Mouse (Mus musculus): Measurements from ENCODE around the gene Hist1h1b.

Gene Hist1h1b

DNA sequence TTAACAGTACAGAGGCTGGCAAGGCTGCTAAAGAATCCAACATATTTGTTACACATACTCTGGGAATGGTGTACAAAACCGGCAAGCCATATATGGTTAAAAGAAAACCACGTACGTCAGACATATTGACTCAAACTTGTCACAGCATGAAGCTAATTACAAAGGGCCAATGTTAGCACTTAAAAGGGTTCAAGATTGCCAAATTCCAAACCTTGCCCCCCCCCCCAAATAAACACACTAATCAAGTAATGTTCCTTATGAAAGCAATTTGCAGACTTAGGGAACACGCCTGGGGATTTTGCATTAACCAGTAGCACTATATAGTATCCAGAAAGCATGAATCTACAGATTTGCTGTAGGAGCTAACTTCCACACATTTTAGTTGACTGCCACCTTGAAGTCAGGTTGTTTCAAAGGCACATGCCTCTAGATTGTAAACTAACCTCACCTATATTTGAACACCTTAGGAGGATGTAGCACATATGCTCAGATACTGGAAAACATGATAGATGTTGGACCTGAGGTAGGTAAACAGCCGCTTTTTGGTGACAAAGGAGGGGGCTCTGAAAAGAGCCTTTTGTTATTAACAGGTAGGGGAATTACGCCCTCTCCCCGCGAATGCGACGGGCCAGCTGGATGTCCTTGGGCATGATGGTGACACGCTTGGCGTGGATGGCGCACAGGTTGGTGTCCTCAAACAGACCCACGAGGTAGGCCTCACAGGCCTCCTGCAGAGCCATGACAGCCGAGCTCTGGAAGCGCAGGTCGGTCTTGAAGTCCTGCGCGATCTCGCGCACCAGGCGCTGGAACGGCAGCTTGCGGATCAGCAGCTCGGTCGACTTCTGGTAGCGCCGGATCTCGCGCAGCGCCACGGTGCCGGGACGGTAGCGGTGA lies 2.2 kb upstream of the Hist1h1b start:
- DNase-seq (ENCODE audit: low read depth, low spot score) = peak; percentile 86

DNA sequence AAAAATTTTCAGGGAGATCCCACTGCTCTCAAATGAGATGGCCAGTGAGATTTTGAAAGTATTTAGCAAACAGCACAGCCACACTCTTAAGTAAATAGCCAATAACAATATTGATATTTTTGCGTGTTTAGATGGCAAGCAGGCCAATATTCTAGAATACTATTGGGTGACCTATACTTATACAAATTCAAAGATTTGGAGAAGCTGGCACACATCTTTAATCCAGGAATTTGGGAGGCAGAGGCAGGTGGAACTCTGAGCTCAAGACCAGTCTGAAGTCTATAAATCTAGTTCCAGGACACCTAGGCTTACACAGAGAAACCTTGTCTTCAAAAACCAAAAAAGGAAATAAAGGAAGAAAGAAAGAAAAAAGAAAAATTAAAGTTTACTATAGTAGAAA lies 1.2 kb upstream of the Hist1h1b start:
- DNase-seq (ENCODE audit: low read depth, low spot score) = no peak

DNA sequence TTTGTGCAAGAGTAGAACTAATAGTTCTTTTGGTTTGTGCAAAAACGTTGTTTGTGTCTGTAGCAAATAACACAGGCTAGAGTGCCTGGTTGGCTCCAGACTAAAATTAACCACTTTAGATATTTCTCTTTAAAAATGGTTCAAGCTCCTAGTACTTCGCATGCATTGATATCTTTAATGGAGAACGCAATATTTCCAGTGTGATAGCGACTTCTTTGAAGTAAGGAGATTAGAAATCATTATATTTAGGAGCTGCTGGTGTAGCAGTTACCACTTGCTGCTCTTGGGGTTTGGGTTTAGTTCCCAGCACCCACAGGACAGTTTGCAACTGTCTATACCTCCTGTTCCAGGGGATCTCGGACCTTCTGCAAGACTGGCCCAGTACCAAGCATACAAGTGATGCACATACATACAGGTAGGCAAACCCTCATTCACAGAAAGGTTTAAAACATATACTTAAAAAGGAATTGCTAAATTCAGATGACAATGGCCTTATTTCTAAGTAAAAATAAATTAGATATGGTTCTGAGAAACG lies 663 bp upstream of the Hist1h1b start:
- DNase-seq (ENCODE audit: low read depth, low spot score) = peak; percentile 44

DNA sequence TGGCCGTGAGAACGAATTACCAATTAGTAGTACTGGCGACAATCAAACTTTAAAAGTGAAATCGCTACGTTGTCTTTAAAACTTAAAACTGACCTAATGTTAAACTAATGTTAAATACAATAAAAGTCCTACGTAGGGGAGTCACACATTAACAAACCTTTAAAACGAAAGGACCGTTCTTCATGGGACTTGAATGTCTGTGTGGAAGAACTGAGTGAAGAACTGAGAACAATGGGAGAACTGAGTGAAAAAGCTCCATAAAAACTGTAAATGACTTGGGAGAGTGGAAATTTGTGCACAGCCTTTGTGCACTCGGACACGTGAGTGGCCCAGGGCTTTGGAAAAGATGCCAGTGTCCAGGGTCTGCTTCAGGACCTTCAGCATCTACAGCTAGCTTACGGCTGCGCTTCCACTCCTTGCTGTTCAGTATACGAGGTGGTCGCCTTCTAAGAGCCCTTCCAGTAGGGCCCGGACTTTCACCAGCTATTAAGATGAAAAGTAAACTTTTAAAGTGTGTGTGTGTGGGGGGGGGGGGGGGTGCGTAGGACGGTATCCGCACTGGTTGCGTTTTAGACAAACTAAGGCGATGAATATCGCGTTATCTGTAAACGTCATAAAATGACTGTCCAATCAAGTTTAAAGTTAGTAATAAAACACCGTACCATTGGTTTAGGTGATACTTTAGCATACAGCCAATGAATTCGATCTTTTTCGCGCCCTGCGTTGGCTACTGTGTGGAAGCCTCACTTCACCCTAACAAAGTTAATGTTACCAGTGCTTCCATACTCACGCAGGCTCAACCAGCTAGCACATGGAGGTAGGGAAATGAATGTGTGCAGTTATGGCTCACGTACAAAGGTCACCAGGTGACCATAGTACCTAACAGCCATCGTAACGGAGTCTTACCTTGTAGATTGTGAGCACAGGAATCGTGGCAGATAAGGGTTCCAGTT lies 1.3 kb downstream of the Hist1h1b start:
- peak; percentile 94 for DNase-seq (ENCODE audit: low read depth, low spot score)

GRCm38 (mm10) chr13:21755707-21756106 lies 24.7 kb downstream of the Hist1h1b start:
- no peak for DNase-seq (ENCODE audit: low read depth, low spot score)

- peak; percentile 76 for DNase-seq (ENCODE audit: low read depth, low spot score)
Observed at GRCm38 (mm10) chr13:21754294-21755001, 26.0 kb downstream of the Hist1h1b start.

- peak; percentile 99 for DNase-seq (ENCODE audit: low read depth, low spot score)
Observed at GRCm38 (mm10) chr13:21753524-21754285, 26.7 kb downstream of the Hist1h1b start, which contains the start of the genes Hist1h2ak and Hist1h2bn. Gene Hist1h2ak, minus strand, starts transcription at chr13:21753827. Gene Hist1h2bn, plus strand, starts transcription at chr13:21754123.

DNA sequence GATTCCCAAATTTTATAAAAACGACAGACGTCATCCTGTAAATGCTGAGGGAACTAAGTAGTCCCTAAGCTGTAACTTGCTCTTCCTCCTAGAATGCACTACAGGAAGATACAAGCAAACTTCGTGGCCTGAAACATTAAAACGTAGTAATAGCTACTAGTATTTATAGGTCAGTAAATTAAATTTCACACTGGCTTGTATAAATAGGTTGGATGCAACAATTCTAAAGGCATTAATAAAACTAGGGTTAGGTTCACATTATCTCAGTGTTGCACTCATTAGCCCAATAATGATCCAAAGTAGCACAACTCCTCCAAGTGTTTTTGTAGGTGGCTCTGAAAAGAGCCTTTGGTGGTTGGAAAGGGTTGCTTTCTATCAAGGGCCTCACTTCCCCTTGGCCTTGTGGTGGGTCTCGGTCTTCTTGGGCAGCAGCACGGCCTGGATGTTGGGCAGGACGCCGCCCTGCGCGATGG lies 27.3 kb downstream of the Hist1h1b start:
- peak; percentile 60 for DNase-seq (ENCODE audit: low read depth, low spot score)

GRCm38 (mm10) chr13:21752356-21752755 lies 28.1 kb downstream of the Hist1h1b start:
- peak; percentile 60 for DNase-seq (ENCODE audit: low read depth, low spot score)

DNA sequence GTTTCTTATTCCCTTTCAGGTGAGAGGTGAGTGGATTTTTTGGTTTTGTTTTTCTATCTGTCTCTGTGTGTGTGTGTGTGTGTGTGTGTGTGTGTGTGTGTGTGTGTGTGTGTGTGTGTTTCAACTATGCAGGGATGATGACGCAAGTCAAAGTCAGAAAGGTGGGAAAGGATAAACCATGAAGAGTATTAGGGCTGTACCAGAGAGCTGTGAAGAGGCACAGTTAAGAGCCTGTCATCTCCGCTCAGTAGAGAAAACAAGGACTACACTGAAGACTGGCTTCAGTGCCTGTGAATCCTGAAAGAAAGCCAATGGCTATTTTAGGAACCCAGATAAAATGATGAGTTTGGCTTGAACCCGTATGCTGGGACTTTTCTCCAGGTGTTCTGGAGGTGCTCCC lies 28.6 kb downstream of the Hist1h1b start:
- DNase-seq (ENCODE audit: low read depth, low spot score) = peak; percentile 33

DNA sequence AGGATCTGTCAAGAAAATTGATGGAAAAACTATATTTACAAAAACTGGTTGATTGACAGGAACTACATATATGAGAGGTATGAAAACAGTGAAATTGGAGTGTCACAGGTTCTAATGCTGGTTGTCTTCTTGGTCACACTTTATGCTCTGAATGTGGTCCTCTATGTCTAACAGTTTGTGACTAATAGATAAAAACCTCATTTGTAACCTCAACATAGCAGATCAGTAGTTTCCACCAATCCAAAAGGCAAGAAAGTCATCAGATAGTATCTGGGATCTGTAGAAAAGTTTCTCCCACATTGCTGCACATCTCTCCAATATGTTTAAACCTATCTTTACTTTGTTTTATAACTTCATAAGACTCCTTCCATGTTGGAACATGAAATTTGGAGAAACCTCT lies 29.0 kb downstream of the Hist1h1b start:
- DNase-seq (ENCODE audit: low read depth, low spot score) = no peak

DNA sequence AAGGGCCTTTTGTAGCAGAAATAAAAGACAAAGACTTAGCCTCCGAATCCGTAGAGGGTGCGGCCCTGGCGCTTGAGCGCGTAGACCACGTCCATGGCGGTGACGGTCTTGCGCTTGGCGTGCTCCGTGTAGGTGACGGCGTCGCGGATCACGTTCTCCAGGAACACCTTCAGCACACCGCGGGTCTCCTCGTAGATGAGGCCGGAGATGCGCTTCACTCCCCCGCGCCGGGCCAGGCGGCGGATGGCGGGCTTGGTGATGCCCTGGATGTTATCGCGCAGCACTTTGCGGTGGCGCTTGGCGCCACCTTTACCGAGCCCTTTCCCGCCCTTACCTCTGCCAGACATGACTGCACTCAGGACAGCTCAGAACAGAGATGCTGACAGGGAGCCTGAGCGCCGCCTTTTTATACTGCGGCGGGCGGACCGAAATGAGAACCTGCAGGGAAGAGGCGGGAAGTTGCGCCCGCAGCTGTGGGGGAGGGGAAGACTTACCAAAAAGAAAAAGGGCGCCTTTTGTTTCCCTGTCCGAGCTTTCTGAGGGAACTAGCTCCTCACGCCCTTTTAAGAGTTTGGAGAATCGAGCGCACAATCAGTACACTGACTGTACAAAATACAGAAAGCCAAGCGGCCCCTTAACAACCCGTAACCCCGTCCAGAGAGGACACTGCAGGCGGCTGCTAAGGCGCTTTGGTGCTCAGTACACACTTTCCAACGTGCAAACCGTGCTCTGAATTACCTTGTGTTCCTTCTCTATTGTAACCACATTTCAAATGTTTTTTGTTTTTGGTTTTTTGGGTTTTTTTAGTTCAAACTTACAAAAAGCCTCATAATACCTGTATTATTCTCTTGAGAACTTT lies 30.0 kb downstream of the Hist1h1b start, which contains the start of gene Hist1h4k:
Gene Hist1h4k, minus strand, starts transcription at position 347 of the 859 bp plus-strand sequence.
- DNase-seq (ENCODE audit: low read depth, low spot score) = peak; percentile 96

- DNase-seq (ENCODE audit: low read depth, low spot score) = peak; percentile 71
Observed at GRCm38 (mm10) chr13:21749387-21750158, 30.9 kb downstream of the Hist1h1b start.

- no peak for DNase-seq (ENCODE audit: low read depth, low spot score)
Observed at GRCm38 (mm10) chr13:21745006-21745405, 35.4 kb downstream of the Hist1h1b start.

DNA sequence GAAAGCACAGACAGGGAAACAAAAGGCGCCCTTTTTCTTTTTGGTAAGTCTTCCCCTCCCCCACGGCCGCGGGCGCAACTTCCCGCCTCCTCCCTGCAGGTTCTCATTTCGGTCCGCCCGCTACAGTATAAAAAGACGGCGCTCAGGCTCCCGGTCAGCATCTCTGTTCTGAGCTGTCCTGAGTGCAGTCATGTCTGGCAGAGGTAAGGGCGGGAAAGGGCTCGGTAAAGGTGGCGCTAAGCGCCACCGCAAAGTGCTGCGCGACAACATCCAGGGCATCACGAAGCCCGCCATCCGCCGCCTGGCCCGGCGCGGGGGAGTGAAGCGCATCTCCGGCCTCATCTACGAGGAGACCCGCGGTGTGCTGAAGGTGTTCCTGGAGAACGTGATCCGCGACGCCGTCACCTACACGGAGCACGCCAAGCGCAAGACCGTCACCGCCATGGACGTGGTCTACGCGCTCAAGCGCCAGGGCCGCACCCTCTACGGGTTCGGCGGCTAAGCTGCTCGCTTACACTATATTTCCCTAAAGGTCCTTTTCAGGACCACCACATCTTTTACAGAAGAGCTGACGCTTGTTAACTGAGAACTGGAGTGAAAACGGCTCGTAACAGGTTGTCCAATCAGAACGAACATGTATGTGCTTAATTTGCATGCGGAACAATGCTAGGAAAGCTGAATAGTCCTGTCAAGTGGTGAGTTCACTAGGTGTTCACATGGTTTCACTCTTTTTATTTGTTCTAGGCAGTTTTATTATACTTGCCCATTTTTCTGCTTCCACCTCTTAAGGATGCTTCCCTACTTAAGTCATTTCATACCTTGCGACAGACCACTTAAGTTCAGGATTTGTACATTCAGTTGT lies 45.3 kb downstream of the Hist1h1b start, which contains the start of gene Hist1h4j:
Gene Hist1h4j, plus strand, starts transcription at position 159 of the 862 bp plus-strand sequence.
- DNase-seq (ENCODE audit: low read depth, low spot score) = peak; percentile 92

DNA sequence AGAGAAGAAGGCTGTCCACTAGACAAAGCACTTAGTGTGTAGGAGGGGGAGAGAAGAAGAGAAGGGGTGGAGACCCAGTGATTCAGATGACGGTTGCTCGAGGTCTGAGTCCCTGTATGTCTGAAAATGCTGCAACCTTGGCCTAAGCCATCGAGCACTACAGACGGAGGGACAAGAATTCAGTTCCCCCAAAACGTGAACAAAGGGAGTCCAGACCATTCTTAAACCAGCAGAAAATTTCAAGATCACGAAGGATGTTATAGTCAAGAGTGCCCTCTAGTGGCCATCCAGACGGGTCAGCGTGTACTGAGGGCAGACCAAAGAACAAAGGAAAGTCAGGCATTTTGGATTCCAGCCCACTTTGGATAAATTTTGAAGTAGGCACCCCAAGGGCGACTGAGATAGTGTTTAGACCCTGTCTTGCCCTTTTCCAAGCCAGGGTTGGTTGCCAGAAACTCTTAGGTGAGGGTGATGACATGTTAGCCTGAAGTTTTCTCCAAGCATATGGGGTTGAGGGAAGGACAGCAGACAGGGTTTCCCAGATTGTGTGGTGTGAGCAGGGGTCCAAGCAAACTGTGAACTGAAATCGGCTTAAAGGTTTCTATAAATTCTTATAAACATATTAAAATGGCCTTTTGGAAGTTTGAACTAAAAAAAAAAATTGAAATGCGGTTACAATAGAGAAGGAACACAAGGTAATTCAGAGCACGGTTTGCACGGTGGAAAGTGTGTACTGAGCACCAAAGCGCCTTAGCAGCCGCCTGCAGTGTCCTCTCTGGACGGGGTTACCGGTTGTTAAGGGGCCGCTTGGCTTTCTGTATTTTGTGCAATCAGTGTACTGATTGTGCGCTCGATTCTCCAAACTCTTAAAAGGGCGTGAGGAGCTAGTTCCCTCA lies 46.2 kb downstream of the Hist1h1b start:
- DNase-seq (ENCODE audit: low read depth, low spot score) = peak; percentile 93
